Mouse (Mus musculus) G1E (cell line): ENCODE measurements around the gene OR5BS1P.

Source experiments
- CTCF ChIP-seq: IDR thresholded peaks from 2 replicates; pipeline ENCODE4 v1.5.1; 2012; ENCODE audit warnings: low read depth, low read length, inconsistent platforms, mixed read lengths
- GATA1 ChIP-seq: IDR thresholded peaks from 2 replicates; pipeline ENCODE4 v1.6.1; 2012; ENCODE audit warnings: borderline replicate concordance, low read length, inconsistent platforms, mixed read lengths
- TAL1 ChIP-seq: conservative IDR thresholded peaks from 2 replicates; pipeline ENCODE4 v1.6.1; 2012; ENCODE audit warnings: low read depth, low read length, inconsistent platforms, mixed read lengths

DNA sequence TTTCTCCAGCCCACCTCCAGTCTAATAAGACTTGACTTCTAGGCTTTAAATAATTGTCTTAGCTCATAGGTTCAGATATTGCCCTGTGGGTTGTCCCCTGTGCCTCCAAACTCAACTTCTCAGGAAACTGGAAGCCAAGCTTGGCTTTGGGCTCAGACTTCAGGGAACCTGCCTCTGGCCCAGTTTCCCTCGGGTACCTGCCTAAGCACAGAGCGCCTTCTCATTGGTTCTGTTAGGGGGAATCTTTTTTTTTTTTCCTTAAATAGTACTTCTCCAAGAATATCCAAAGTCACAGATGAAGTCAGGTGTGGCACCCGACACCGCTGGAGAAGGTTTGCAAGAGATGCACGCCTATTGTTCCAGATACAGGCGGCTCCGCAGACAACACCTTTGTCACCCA is 17.4 kb upstream of the OR5BS1P start, which contains the start of gene Olfr281:
- TF ChIP-seq CTCF: no peak
- no peak for TF ChIP-seq TAL1
- no peak for TF ChIP-seq GATA1
